Mouse (Mus musculus): ENCODE measurements at regions not wholly inside any gene's neighbourhood (a gene's known extent, or its start where the extent isn't known, plus 50 kb on each side); places are given as distances from the start of the nearest gene placed in this dataset.
A peak's percentile ranks its signal among the peaks of the same experiment; 100 is the strongest.

GRCm38 (mm10) chr17:52165891-52166485, 332.9 kb upstream of the Satb1 start:
- TF ChIP-seq GATA1 (IDR thresholded peaks at IDR 0.05; ENCODE audit: borderline replicate concordance, low read length): no peak
- H3K4me3 ChIP-seq (replicated peaks): no peak overlapping the region
- H3K9me3 ChIP-seq: no peaks in the 10 kb centered on the region; the same call in 1 of the 2 replicates
- H3K36me3 ChIP-seq (replicated peaks; ENCODE audit: low read length): no peaks in the 10 kb centered on the region
- no peaks in the 10 kb centered on the region for H3K27me3 ChIP-seq (replicated peaks)
- H3K4me1 ChIP-seq: peaks cover 22% of the 10 kb centered on the region

GRCm38 (mm10) chr17:52162559-52163397, 329.7 kb upstream of the Satb1 start:
- TF ChIP-seq GATA1 (IDR thresholded peaks at IDR 0.05; ENCODE audit: borderline replicate concordance, low read length): no peak
- no peak for TF ChIP-seq FLI1 (IDR thresholded peaks at IDR 0.05; ENCODE audit: low read length)
- Histone ChIP-seq H3K27me3 (replicated peaks) (no peaks in the 10 kb centered on the region), H3K4me3 (replicated peaks) (peak overlapping the region; percentile 35), H3K4me1 (peaks cover 22% of the 10 kb centered on the region), H3K9me3 (no peaks in the 10 kb centered on the region; the same call in 1 of the 2 replicates), H3K36me3 (replicated peaks; ENCODE audit: low read length) (no peaks in the 10 kb centered on the region)

- Histone ChIP-seq H3K9me3 (no peaks in the 10 kb centered on the region), H3K4me1 (peaks cover 4% of the 10 kb centered on the region; the same call in 1 of the 2 replicates), H3K27me3 (replicated peaks) (no peaks in the 10 kb centered on the region), H3K36me3 (replicated peaks; ENCODE audit: low read length) (no peaks in the 10 kb centered on the region), H3K4me3 (replicated peaks) (no peak overlapping the region)
- TF ChIP-seq GATA1 (IDR thresholded peaks at IDR 0.05; ENCODE audit: borderline replicate concordance, low read length) (no peak), FLI1 (IDR thresholded peaks at IDR 0.05; ENCODE audit: low read length) (no peak)
These were observed 317.4 kb upstream of the Satb1 start for GRCm38 (mm10) chr17:52150496-52150895.

DNA sequence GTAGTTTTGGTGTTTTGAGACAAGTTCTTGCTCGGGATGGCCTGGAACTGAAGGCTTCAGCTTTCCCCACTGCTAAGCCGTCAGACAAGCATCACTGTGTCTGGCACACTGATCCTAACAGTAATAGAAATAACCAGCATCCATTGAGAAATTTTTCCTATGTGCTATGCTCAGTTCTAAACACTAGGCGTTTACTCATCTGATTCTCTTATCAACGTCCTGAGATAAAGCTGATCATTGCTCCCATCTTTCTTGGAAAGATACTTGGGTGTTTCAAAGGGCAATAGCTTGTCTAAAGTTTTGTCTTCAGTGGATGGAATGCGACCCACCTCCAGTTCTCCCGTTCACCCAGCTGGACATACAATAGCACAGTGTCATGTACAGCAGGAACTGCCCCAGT, 316.7 kb upstream of the Satb1 start:
- no peaks in the 10 kb centered on the region for H3K36me3 ChIP-seq (replicated peaks; ENCODE audit: low read length)
- TF ChIP-seq FLI1 (IDR thresholded peaks at IDR 0.05; ENCODE audit: low read length) (no peak), GATA1 (IDR thresholded peaks at IDR 0.05; ENCODE audit: borderline replicate concordance, low read length) (no peak)
- H3K4me3 ChIP-seq (replicated peaks): no peak overlapping the region
- H3K9me3 ChIP-seq: no peaks in the 10 kb centered on the region
- peaks cover 4% of the 10 kb centered on the region; the same call in 1 of the 2 replicates for H3K4me1 ChIP-seq
- H3K27me3 ChIP-seq (replicated peaks): no peaks in the 10 kb centered on the region

GRCm38 (mm10) chr17:52149068-52149467, 316.0 kb upstream of the Satb1 start:
- H3K36me3 ChIP-seq (replicated peaks; ENCODE audit: low read length): no peaks in the 10 kb centered on the region
- H3K4me3 ChIP-seq (replicated peaks): no peak overlapping the region
- no peaks in the 10 kb centered on the region for H3K27me3 ChIP-seq (replicated peaks)
- TF ChIP-seq FLI1 (IDR thresholded peaks at IDR 0.05; ENCODE audit: low read length) (no peak), GATA1 (IDR thresholded peaks at IDR 0.05; ENCODE audit: borderline replicate concordance, low read length) (no peak)
- peaks cover 4% of the 10 kb centered on the region; the same call in 1 of the 2 replicates for H3K4me1 ChIP-seq
- H3K9me3 ChIP-seq: no peaks in the 10 kb centered on the region

DNA sequence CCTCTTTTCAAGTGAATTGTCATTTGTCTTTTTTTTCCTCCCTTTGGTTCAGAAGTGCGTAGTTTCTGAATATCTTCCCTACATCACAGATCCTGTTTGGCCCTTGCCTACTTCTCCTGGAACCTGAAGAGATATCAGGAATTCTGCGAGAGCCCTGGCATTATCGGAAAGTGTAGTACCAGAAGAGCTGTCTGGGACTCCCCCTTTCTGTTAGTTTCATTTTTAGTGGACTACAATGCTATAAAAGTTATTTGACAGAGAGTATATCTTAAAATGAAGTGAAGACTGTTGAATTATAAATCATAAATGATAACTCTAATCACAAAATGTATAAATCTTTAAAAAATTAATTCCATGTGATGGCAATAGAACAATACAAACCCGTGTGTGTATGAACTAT, 270.8 kb upstream of the Satb1 start:
- Histone ChIP-seq H3K9me3 (no peaks in the 10 kb centered on the region), H3K27me3 (replicated peaks) (no peaks in the 10 kb centered on the region), H3K4me3 (replicated peaks) (no peak overlapping the region), H3K4me1 (no peaks in the 10 kb centered on the region), H3K36me3 (replicated peaks; ENCODE audit: low read length) (no peaks in the 10 kb centered on the region)
- TF ChIP-seq GATA1 (IDR thresholded peaks at IDR 0.05; ENCODE audit: borderline replicate concordance, low read length): no peak
- TF ChIP-seq FLI1 (IDR thresholded peaks at IDR 0.05; ENCODE audit: low read length): no peak

- peaks cover 16% of the 10 kb centered on the region for H3K9me3 ChIP-seq
- TF ChIP-seq GATA1 (IDR thresholded peaks at IDR 0.05; ENCODE audit: borderline replicate concordance, low read length) (no peak), FLI1 (IDR thresholded peaks at IDR 0.05; ENCODE audit: low read length) (no peak)
- H3K27me3 ChIP-seq (replicated peaks): no peaks in the 10 kb centered on the region
- H3K4me3 ChIP-seq (replicated peaks): no peak overlapping the region
- no peaks in the 10 kb centered on the region for H3K36me3 ChIP-seq (replicated peaks; ENCODE audit: low read length)
- no peaks in the 10 kb centered on the region for H3K4me1 ChIP-seq
These were observed 252.7 kb upstream of the Satb1 start for GRCm38 (mm10) chr17:52085834-52086233.

- H3K4me3 ChIP-seq (replicated peaks): no peak overlapping the region
- peaks cover 16% of the 10 kb centered on the region for H3K9me3 ChIP-seq
These were observed 251.4 kb upstream of the Satb1 start for GRCm38 (mm10) chr17:52084455-52084854.

GRCm38 (mm10) chr17:52079316-52079715, 246.2 kb upstream of the Satb1 start:
- no peaks in the 10 kb centered on the region for H3K4me1 ChIP-seq
- no peaks in the 10 kb centered on the region for H3K27me3 ChIP-seq (replicated peaks)
- H3K4me3 ChIP-seq (replicated peaks): peak overlapping the region; percentile 42
- TF ChIP-seq FLI1 (IDR thresholded peaks at IDR 0.05; ENCODE audit: low read length): no peak
- H3K9me3 ChIP-seq: peaks cover 18% of the 10 kb centered on the region
- H3K36me3 ChIP-seq (replicated peaks; ENCODE audit: low read length): no peaks in the 10 kb centered on the region

More at GRCm38 (mm10) chr17:52084455-52084854, 251.4 kb upstream of the Satb1 start:
- Histone ChIP-seq H3K4me1 (no peaks in the 10 kb centered on the region), H3K36me3 (replicated peaks; ENCODE audit: low read length) (no peaks in the 10 kb centered on the region), H3K27me3 (replicated peaks) (no peaks in the 10 kb centered on the region)
- no peak for TF ChIP-seq GATA1 (IDR thresholded peaks at IDR 0.05; ENCODE audit: borderline replicate concordance, low read length)

DNA sequence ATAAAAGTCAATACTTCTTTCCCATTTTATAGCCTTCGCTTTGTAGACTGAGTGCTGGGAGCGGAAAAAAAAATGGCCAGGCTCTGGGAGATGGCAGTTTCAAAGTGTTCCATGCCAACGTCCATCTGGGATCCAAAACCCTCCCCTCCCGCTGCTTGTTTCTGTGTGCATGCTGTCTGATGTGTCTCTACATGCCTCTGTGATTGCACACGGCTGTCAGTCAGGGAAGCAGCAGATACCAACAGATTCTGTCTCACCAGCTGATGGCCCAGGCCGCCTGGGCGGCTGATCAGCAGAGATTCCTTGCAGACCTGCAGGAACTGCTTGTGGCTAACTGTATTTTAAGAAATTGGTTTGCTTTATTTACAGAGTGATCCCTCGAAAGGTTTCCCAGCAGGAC, 245.4 kb upstream of the Satb1 start:
- Histone ChIP-seq H3K4me1 (no peaks in the 10 kb centered on the region), H3K9me3 (peaks cover 18% of the 10 kb centered on the region), H3K36me3 (replicated peaks; ENCODE audit: low read length) (no peaks in the 10 kb centered on the region), H3K4me3 (replicated peaks) (no peak overlapping the region), H3K27me3 (replicated peaks) (no peaks in the 10 kb centered on the region)
- TF ChIP-seq GATA1 (IDR thresholded peaks at IDR 0.05; ENCODE audit: borderline replicate concordance, low read length) (no peak), FLI1 (IDR thresholded peaks at IDR 0.05; ENCODE audit: low read length) (no peak)
